Mouse (Mus musculus) megakaryocyte, adult 5-6 weeks (primary cell): ENCODE measurements around the gene Tmem274. TPM values are rescaled to one million over a fixed set of nuclear protein-coding genes. Genes with fewer than 3 reads are reported as not detected.
A peak's percentile ranks its signal among the peaks of the same experiment; 100 is the strongest.
"Not testable (repeated sequence)": the region's sequence is repeated elsewhere in the genome, so short reads cannot be mapped to it uniquely, and the experiment has no call there.

ENCODE experiments used
- ATAC-seq: 2 replicates; pipeline ENCODE4 v1.8.0; 2016; ENCODE audit warnings: mild to moderate bottlenecking, inconsistent platforms; ENCODE audit not compliant: poor library complexity, severe bottlenecking
- total RNA-seq, 2 experiments: library from RNA; stranded (forward) in 1 of 2; stranded (reverse) in 1 of 2; fragments of 153-499, 151-499 nt in 1 of 2; fragments of 221-1000, 200-1000 nt in 1 of 2; gene quantifications; 2 replicates each; pipeline versions ENCODE4 v1.2.3 to v1.2.4; 2015 to 2017

The Tmem274 gene
- total RNA-seq (2015) (not detected in 2 replicates), total RNA-seq (2017) (not detected in 2 replicates)

GRCm38 (mm10) chr4:149477078-149477477 is at the start of gene Tmem274:
TSS of gene Tmem274 (plus strand) at chr4:149477378.
- ATAC-seq, result no peak

GRCm38 (mm10) chr4:149429592-149429991 is 47.6 kb upstream of the Tmem274 start:
- no peak for ATAC-seq

DNA sequence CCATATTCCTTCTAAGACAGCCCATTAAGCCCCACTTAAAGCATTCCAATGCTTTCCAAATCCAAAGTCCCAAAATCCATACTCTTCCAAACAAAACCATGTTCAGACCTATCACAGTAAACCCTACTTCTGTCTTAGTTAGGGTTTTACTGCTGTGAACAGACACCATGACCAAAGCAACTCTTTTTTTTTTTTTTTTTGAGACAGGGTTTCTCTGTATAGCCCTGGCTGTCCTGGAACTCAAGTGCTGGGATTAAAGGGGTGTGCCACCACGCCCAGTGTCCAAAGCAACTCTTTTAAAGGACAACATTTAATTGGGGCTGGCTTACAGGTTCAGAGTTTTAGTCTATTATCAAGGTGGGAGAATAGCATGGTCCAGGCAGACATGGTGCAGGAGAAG is 45.3 kb upstream of the Tmem274 start:
- not testable (repeated sequence) for ATAC-seq

- no peak for ATAC-seq
Measured at GRCm38 (mm10) chr4:149440576-149440975, 36.6 kb upstream of the Tmem274 start.

DNA sequence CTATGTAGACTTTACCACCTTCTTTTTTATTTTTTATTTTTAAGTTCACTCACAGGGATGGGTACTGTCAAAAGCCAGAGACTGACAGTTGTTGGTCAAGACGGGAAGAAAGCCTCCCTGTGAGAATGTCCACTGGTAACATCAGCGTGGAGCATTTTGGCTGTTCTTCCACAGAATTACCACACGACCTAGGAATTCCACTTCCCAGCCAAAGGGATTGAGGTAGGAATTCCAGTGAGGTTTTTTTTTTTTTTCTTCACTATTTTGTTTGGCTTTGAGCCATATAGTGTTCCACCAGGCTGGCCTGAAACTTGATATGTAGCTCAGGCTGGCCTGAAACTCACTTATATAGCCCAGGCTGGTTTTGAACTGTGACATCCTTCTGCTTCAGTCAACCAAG is 34.7 kb upstream of the Tmem274 start:
- no peak for ATAC-seq

DNA sequence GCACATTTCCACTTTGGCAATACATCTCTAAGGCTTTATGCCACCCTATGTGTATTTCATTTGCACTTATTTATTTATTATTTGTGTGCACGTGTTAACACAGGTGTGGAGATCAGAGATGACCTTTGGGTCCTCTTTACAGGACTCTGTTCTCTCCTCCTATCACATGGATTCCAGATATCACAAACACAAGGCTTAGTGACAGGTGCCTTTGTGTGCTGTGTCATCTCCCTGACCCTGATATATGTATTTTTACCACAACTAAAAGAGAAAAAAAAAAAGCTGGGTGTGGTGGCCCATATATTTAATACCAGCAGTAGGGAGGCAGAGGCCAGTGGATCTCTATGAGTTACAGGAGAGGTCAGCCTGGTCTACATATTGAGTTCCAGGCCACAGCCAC is 32.7 kb upstream of the Tmem274 start:
- ATAC-seq, result no peak

DNA sequence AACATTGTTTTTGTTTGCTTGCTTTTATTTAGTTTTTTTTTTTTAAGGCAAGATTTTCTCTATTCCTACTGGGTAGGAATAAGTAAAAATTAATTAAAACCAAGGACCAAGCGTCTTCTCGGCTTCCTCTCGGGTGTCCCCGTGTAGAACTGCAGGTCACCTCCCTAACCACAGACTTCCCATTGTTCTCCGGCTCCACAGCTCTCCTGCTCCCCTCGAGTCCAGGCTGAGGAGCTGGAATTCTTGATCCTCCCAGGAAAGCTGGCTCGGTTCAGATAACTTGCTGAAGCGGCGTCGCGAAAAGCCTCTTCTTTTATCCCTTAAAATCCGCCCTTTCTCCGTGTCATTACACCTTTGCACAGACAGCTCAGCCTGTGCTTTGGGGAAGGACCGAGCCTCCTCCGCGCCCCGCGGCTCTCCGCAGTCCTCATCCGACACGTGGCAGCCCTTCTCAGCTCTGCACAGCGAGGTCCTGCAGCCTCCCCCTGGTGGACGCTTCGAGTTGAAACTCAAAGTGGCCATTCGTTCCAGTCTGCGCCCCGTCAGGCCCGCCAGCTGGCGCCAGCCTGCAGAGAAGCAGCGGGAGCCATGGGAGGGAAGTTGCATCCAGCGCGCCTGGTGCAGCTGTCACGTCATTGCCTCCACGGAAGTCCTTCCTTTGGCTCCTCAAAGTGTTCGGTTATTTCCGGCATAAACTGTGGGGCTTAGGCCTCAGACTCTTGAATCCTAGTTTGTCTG is 32.0 kb upstream of the Tmem274 start:
- ATAC-seq, result peak; percentile 99

- ATAC-seq, result peak; percentile 44
Measured at GRCm38 (mm10) chr4:149445868-149446267, 31.3 kb upstream of the Tmem274 start.

GRCm38 (mm10) chr4:149446309-149446708 is 30.9 kb upstream of the Tmem274 start:
- no peak for ATAC-seq

- ATAC-seq, result no peak
Measured at GRCm38 (mm10) chr4:149450636-149451035, 26.5 kb upstream of the Tmem274 start.

DNA sequence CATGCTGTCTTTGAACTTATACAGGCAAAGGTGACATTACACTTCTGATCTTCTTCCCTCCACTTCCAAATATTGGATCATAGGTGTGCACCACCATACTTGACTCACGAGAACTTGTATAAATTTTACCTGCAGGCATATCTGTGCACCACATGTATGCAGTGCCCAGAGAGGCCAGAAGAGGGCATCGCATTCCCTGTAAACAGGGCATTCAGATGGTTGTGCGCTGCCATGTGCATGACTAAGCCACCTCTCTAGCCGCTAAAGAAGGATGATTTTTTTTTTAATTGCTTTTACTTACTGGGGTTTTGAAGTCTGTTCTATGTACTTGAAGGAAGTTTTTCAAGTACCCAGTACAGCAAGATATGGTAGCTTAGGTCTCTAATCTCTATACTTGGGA is 23.5 kb upstream of the Tmem274 start:
- ATAC-seq, result peak; percentile 45

DNA sequence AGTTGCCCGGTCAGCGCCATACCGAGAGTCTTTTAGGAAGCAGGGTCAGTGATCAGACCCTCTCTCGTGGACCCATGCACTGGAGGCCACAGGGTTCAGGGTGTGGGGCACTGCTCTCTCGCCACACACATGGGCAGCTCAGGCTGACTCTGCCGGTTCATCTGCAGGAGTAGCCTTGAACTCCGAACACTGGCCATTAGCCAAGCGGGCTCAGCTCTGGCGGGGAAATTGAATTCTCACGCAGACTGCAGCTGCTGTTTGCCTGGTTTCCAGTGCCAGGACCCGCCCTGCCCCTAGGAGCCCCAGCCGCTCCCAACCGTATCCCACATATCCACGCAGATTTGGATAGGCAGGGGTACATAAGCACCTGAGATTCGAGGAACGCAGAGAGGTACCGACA is 22.9 kb upstream of the Tmem274 start:
- ATAC-seq, result no peak

DNA sequence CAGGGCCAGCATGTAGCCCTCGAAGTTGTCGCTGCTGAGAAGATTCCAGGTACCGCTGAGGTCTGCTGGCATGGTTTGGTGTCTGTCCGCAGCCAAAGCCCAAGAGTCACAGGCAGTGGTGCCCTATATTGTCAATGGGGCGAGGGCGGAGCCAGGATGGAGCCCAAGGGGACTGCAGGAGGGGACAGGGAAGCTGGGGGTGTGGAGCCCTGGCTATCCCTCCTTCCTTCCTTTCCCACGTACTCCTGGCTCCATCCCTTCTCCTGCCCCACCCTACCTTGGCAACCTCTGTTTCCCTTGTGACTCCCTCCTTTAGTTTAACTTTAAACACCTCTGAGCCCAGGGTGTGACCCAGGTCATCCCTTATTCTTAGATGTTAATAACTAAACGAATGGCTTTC is 22.3 kb upstream of the Tmem274 start, which contains the start of gene Rbp7:
Gene Rbp7, minus strand, starts transcription at position 100 of the 400 bp plus-strand sequence.
- ATAC-seq, result no peak

- ATAC-seq, result peak; percentile 84
Measured at GRCm38 (mm10) chr4:149457163-149457562, 20.0 kb upstream of the Tmem274 start.

DNA sequence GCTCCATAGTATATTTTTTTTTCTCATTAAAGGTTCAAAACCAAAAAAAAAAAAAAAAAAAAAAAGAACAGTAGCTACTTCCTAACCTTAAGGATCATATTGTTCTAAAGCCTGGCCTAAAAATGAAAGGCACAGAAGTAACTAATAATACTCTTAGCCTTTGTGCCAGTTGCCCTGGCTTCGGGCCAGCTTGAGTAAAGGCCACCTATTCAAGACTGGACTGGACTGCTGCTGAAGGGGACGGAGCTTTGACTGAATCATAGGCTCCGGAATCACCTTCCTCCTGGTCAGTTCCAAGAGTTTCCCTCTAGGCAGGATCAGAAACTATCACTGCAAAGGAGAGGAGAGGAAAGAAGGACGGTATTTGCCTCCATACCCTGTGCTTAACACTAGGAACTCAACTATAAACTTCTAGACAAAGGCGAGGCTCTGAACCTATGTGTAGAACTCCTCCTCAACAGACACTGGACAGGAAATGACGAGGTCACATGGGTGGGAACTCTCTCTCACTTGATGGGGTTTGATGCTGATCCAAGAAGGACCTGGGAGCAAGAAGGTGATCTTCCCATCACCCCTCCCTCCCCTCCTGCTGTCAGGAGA is 19.2 kb upstream of the Tmem274 start:
- ATAC-seq, result no peak

- no peak for ATAC-seq
Measured at GRCm38 (mm10) chr4:149458526-149458925, 18.7 kb upstream of the Tmem274 start.

DNA sequence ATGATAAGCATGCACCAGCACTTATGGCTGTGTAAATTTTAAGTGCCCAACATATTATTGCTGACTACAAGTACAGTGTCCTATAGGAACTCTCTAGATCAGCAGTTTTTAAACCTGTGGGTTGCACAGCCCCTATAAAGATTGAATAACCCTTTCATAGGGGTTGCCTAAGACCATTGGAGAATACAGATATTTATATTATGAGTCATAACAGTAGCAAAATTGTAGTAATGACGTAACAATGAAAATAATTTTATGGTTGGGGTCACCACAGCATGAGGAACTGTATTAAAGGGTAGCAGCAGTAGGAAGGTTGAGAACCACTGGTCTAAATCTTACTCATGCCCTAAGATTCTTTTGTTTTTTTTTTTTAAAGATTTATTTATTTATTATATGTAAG is 17.8 kb upstream of the Tmem274 start:
- no peak for ATAC-seq

- not testable (repeated sequence) for ATAC-seq
Measured at GRCm38 (mm10) chr4:149460475-149460874, 16.7 kb upstream of the Tmem274 start.

DNA sequence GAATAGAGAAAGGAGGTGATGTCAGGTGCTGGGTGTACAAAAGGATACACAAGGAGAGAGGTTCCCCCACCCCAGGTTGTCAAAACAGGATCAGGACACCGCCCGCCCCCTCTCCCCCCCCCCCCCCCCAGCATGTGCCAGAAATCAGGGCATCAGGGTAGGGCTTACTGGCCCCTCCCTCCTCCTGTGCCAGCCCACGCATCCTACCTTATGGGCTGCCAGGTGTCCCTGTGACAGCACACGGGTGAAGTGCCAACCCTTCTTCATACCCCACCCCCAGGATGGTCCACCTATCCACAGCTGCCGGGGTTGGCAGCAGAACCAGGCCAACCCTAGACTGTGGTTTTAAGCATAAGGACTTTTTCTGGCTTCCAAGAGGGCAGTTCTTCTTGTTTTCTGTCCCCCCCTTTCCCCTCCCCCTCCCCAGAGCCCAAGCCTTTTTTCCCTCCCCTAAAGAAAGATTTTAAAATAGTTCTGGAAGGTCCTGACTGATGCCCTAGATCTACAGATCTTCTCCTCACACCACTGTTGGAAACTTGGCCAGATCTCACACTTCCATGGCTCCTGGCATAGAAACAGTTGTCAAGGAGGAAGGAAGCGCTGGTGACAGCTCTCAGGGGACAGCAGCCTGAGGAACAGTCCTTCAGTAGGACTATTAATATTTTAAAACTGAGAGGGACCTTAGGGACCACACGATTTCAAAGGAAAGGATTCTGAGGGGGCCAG is 15.4 kb upstream of the Tmem274 start:
- ATAC-seq, result no peak

- ATAC-seq, result peak; percentile 44
Measured at GRCm38 (mm10) chr4:149462305-149462971, 14.7 kb upstream of the Tmem274 start.

- ATAC-seq, result 0 out of 2 replicates have a peak, but pooled peaks have one; percentile 48
Measured at GRCm38 (mm10) chr4:149463435-149463950, 13.7 kb upstream of the Tmem274 start.
